Mouse (Mus musculus) G1E (cell line): Measurements from ENCODE around the gene Nts.

Experiments
- CTCF ChIP-seq: IDR thresholded peaks from 2 replicates; pipeline ENCODE4 v1.5.1; 2012; ENCODE audit warnings: low read depth, low read length, inconsistent platforms, mixed read lengths
- GATA1 ChIP-seq: IDR thresholded peaks from 2 replicates; pipeline ENCODE4 v1.6.1; 2012; ENCODE audit warnings: borderline replicate concordance, low read length, inconsistent platforms, mixed read lengths

DNA sequence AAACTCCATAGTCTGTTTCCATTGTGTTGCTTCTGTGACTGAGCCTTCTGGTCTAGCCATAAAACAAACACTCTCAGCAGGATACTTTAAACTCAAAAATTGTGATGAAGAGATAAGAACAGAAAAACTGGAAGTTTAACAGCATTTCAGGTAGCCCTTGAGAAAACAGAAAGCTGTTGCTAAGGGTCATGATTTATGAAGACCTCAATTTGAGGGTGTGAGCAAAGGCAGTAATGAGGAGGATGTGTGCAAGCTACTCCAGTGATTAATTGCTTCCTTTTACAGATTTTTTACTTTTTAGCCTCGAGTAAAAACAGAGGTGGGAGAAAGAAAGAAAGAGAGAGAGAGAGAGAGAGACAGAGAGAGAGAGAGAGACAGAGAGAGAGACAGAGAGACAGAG lies 23.9 kb upstream of the Nts start:
- TF ChIP-seq CTCF: no peak
- no peak for TF ChIP-seq GATA1
